Mouse (Mus musculus): ENCODE results near the gene Rab8b.
"Not testable (repeated sequence)": the region's sequence is repeated elsewhere in the genome, so short reads cannot be mapped to it uniquely, and the experiment has no call there.

Rab8b gene

DNA sequence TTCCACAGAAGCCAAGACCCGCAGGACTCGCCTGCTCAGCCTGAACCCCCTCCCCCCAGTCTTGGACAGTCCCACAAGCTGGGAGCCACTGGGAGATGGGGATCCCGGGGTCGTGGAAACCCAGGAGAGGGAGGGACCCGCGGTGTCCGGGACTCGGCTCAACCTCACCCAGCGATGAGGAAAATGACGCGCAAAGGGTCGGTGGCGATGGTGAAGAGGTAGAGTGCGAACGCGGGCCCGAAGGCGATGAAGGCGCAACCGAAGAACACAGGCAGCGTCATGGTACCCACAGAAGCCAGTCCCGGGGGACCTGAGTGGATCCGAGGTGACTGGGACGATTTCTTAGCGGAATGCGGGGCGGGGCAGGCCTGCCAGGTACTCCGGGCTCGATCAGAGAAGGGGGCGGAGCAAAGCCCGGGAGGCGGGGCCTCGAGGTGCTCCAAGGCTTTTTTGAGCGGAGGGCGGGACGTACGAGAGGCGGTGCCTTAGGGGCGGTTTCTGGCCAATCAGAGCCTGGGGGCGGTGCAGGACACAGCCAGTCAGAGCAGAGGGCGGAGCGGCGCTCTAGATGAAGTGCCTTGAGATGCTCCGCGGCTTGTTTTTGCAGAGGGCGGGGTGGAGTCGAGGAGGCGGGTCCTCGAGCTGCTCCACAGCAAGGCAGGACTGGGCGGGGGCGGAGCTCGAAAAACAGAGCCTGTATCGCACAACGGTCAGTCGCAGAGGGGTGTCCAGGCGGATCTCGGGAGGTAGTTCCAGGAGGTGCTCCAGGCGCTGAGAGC, 85.0 kb downstream of the Rab8b start, which contains the start of gene Aph1c:
Gene Aph1c, minus strand, starts transcription at position 409 of the 779 bp plus-strand sequence.
- peak; percentile 98 for DNase-seq (ENCODE audit: low spot score)

DNA sequence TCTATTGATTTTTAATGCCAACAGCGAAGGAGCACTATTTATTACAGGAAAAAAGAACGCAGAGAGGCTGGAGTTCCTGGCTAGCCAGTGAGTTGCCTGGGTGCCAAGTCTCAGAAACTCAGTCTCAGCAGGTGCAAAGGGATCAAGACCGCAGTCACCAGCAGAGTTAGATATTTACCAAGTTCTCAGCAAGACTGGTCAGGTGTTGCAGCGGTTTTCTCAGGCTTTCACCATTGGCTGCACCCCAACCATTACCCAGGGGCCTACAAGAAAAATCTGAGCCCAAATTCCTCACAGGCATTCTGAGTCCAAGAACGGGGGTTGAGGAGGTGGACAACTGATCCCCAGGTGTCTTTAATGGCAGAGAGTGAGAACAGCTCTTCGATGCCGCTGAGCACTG, 85.6 kb downstream of the Rab8b start:
- no peak for DNase-seq (ENCODE audit: low spot score)

GRCm38 (mm10) chr9:66832366-66832908, 87.0 kb downstream of the Rab8b start:
- no peak for DNase-seq (ENCODE audit: low spot score)

DNA sequence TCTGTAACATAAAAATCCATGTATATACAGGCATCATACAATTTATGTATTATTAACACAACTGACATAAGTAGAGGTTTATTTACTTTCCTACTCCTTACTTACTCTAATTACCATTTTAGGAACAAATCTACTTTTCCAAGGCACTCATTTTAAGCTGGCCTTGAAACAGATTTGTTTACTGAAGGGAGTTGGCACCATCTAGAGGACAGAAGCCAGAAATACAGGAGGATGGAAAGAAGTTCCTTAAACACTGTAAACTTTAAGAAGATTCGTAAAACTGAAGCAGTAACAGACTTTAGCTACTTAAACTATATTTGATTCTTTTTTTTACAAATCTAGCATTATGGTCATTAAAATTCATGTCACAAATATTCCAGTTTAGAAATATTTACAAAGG, 93.5 kb downstream of the Rab8b start:
- DNase-seq (ENCODE audit: low spot score), result no peak

DNA sequence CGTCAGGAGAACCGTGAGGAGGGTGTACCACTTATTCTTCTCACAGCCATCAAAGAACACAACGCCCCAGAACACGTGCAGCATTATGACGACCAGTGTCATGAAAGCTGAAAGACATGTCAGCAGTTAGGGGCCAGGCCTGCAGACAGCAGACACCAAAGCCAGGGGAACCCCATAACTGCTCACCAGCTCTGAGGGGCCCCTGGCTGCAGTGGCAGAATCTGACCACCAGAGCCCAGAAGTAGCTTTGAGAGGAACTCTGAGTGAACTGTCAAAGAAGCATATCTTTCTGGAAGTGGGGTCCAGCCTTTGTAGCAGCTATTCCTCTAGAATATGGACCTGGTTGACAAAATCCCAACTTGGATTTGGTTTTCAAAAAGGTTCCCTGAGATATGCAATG, 97.2 kb downstream of the Rab8b start:
- DNase-seq (ENCODE audit: low spot score), result not testable (repeated sequence)

- DNase-seq (ENCODE audit: low spot score), result no peak
These were observed 98.5 kb downstream of the Rab8b start for GRCm38 (mm10) chr9:66820996-66821395.

- no peak for DNase-seq (ENCODE audit: low spot score)
These were observed 106.1 kb downstream of the Rab8b start for GRCm38 (mm10) chr9:66813392-66813791.

DNA sequence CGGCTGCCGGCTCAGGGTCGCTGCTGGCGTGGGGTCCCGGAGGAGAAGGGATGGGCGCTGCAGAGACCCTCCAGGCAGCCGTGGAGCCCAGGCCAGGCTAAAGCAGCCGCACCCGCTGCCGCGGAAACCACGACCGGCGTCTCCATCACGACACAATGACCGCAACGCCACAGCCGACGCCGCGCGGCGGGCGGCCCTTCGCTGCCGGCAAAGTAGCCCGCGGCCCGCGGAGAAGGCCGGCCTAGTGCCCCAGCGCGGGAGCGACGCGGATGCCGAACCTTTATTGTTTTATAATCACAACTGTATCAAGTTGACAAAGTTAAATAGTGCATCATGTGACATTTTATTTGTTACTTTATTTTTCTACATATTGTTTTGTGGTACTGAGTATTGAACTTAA, 113.5 kb downstream of the Rab8b start:
- DNase-seq (ENCODE audit: low spot score), result peak; percentile 12

- DNase-seq (ENCODE audit: low spot score), result no peak
These were observed 117.5 kb downstream of the Rab8b start for GRCm38 (mm10) chr9:66801947-66802346.

GRCm38 (mm10) chr9:66796739-66797138, 122.7 kb downstream of the Rab8b start, which contains the start of gene Gm10647:
Gm10647 (plus strand) TSS chr9:66797039.
- no peak for DNase-seq (ENCODE audit: low spot score)

DNA sequence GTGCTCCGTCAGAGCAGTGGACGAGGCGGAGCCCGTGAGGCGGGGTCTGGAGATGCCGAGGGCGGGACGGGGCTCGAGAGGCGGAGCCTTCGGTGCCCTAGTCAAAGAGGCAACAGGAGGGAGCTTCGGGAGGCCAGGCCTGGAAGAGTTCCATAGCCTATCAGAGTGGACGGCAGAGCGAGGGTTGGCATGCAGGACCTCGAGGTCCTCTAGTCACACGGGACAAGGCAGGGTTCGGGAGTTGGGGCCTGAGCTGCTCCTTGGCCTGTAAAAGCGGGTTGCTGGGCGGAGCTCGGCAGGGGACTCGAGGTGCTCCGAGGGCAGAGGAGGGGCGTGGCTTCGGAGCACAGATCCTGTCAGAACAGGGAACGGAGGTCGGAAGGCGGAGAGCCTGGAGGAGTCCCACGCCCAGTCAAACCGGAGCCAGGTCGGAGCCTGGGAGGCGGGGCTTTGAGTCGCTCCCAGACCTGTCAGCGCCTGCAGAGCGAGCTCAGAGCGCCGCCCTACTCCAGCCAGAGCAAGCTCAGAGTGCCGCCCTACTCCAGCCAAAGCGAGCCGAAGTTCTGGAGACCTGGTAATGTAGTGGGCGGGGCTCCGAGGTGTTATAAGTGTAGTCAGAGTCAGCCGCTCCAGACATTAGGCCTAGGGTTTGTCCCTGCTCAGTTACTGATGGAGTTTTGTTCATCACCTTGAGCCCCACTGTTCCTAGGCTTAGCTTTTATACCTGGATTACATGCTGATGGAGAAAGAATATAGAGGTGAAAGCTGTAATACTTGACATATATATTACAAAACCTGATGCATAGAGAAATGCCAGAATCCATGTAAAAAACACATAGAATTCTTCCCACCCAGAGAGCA, 123.8 kb downstream of the Rab8b start, which contains the start of gene Aph1b:
Gene Aph1b, minus strand, starts transcription at position 27 of the 861 bp plus-strand sequence.
- peak; percentile 96 for DNase-seq (ENCODE audit: low spot score)

GRCm38 (mm10) chr9:66794629-66795463, 124.6 kb downstream of the Rab8b start:
- no peak for DNase-seq (ENCODE audit: low spot score)

Measured in ovary, postnatal 36 days (tissue).